Mouse (Mus musculus) heart, adult 2 months (tissue): Measurements from ENCODE around the gene Tkfc.

Experiments used
- CTCF ChIP-seq: fragments of 200-600 bp; IDR thresholded peaks from 2 replicates; pipeline ENCODE4 v1.8.1; 2022; ENCODE audit warnings: antibody characterized with exemption, mild to moderate bottlenecking, moderate library complexity
- EP300 ChIP-seq: fragments of 200-500 bp; IDR thresholded peaks from 2 replicates; pipeline ENCODE4 v1.6.1; 2011; ENCODE audit warnings: low read depth, low read length, control low read depth; ENCODE audit not compliant: insufficient read depth
- POLR2A ChIP-seq: fragments of 200-500 bp; IDR thresholded peaks from 2 replicates; pipeline ENCODE4 v1.6.1; 2011; ENCODE audit warnings: mild to moderate bottlenecking, low read depth, low read length, control low read depth; ENCODE audit not compliant: insufficient read depth

- TF ChIP-seq POLR2A (no peak), CTCF (no peak), EP300 (no peak)
These were observed 35.8 kb downstream of the Tkfc start for GRCm38 (mm10) chr19:10569627-10570026.
